Mouse (Mus musculus) adrenal gland, postnatal 10 days (tissue): ENCODE data around the gene Tas2r104. TPM values are rescaled to one million over a fixed set of nuclear protein-coding genes. Genes with fewer than 3 reads are reported as not detected.

Experiments used
- DNase-seq: peaks from one replicate; pipeline ENCODE4 v3.0.0; 2021; ENCODE audit warnings: mixed read lengths
- long read RNA-seq, 2 experiments: library from polyadenylated mRNA; stranded (forward); transcript quantifications; one replicate each; pipeline ENCODE4 v2.0.0; 2021
- total RNA-seq, 2 experiments: library from RNA; stranded (reverse); gene quantifications; 2 replicates each; pipeline ENCODE4 v1.2.3; 2021

Gene Tas2r104
- not detected for total RNA-seq
- long read RNA-seq, experiment 1, result 0 reads
- long read RNA-seq, experiment 2, result 0 reads

GRCm38 (mm10) chr6:131685644-131686043 is at the start of gene Tas2r104:
TSS of gene Tas2r104 (minus strand) at chr6:131685744.
- DNase-seq, result no peak

DNA sequence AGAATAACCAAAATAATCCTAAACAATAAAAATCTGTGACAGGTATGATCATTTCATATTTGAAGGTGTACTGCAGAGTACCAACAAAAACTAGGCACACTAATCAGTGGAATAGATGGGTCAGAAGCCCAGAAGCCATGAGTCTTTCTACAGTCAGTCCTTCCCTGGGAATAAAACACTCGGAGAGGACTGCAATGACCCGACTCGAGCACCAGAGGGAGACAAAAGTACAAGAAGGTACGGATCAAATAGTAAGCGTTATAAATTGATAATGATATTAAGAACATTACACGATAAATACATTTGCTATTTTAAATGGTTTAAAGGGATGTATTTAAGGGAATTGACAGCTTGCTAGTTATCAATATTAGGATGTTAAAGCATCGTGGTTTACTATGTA is 27.3 kb upstream of the Tas2r104 start:
- DNase-seq, result no peak

GRCm38 (mm10) chr6:131689963-131690362 is 4.4 kb upstream of the Tas2r104 start, which contains the start of gene Tas2r114:
TSS of gene Tas2r114 (minus strand) at chr6:131690063.
- no peak for DNase-seq

GRCm38 (mm10) chr6:131687395-131687794 is 1.9 kb upstream of the Tas2r104 start, which contains the start of gene Tas2r105:
TSS of gene Tas2r105 (minus strand) at chr6:131687495.
- DNase-seq, result no peak

DNA sequence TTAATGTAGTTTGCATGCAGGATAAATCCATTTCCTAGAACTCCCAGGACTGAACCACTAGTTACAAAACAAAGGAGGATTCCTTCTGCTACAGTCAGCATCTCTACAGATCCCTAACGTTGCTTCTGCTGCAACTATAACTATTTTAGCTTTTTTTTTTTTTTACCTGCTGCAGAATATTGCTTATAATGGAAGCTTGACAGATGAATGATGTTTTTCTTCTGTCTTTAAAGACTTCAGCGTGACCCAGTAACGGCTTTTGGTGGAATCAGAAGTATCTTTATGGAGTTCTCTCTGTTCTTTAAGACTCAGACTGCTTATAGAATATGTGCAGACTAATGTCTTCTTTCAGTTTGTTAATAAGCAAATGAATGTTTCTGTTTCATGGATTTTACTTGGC is 6.8 kb downstream of the Tas2r104 start, which contains the start of gene Tas2r106:
Tas2r106 (minus strand) TSS at position 101 of the 400 bp plus-strand sequence.
- no peak for DNase-seq

GRCm38 (mm10) chr6:131660049-131660448 is 25.5 kb downstream of the Tas2r104 start, which contains the start of gene Tas2r107:
TSS of gene Tas2r107 (minus strand) at chr6:131660149.
- no peak for DNase-seq

Other genes starting within 250 kb of the Tas2r104 start
- gene 5430401F13Rik, start 199.3 kb downstream of the Tas2r104 start, total RNA-seq, result not detected
- gene Gm6619, start 199.3 kb downstream of the Tas2r104 start, total RNA-seq, result not detected
- gene Tas2r130, start 54.8 kb downstream of the Tas2r104 start, total RNA-seq, result not detected
- gene Tas2r107, start 25.6 kb downstream of the Tas2r104 start, total RNA-seq, result not detected
- gene Tas2r106, start 6.9 kb downstream of the Tas2r104 start, total RNA-seq, result not detected
- gene Tas2r105, start 1.8 kb upstream of the Tas2r104 start, total RNA-seq, result not detected
- gene Tas2r114, start 4.3 kb upstream of the Tas2r104 start, total RNA-seq, result not detected